Mouse (Mus musculus) cerebellum, adult 8-10 months (tissue): Measurements from ENCODE around the gene Rgs9.
"Not testable (repeated sequence)": the region's sequence is repeated elsewhere in the genome, so short reads cannot be mapped to it uniquely, and the experiment has no call there.

Source experiments
- DNase-seq: peaks from one replicate; pipeline ENCODE4 v3.0.0; 2022

Rgs9 gene

DNA sequence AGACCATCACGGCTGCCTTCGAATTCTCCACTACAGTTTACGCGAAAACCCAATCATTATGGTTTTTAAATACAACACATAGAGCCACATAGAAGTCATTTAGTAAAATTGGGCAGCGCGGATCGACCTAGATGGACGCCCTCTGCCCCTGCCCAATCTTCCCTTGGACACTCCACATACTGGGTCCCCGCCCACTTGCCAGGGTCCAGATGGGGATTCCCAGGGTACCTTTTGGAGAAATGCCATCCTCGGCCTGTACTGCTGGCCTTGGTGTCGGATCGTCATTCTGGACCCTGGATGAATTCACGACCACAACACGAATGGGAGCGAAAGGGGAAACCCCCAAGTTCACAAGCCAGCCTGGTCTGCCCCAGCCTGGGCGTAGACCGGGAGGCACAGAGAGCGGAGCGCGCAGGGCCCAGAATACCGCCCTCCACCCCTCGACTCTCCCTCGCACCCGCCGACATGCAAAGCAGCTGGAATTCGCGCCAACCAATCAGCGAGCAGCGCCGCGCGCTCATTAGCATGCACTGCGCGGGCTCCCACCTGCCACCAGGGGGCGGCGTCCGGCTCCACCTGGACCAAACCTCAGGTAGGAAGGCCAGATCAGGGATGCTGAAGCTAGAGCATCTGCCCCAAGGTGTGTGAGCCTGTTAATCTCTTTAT lies at the start of gene Rgs9:
TSS of gene Rgs9 (minus strand) at position 420 of the 666 bp plus-strand sequence.
- DNase-seq: peak; percentile 95

DNA sequence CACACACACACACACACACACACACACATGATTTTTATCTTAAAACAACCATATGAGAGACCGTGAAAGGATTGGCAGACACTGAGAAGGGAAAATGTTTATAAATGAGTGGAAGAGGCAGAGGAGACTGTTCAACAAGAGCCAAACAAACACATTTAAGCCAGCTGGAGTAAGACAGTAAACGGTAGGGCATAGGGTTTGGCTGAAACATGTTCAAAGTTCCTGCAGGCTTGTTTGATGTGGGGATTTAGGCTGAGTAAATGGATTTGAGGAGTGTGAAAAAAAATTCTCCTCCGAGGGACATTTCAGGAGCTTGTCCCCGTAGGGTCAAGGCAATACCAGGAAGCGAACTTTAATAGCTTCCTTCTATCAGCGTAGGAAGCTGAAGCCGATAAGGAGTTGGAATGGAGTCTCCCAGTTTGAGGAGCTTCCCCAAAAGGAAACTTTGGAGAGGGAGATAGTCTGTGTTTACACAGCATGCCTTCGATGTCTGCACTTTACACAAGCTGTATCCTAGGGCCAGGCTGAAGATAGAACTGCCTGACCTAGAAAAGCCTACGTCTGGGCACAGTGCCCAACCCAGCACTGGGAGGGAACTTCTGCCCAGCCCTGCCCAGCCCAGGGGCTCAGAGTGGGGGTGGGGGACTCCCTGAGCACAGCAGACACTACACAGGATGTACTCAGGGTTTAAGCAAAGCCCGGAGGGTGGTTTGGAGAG lies 49.5 kb upstream of the Rgs9 start:
- peak; percentile 88 for DNase-seq

- DNase-seq: no peak
These were observed 46.2 kb upstream of the Rgs9 start for GRCm38 (mm10) chr11:109343991-109344599.

DNA sequence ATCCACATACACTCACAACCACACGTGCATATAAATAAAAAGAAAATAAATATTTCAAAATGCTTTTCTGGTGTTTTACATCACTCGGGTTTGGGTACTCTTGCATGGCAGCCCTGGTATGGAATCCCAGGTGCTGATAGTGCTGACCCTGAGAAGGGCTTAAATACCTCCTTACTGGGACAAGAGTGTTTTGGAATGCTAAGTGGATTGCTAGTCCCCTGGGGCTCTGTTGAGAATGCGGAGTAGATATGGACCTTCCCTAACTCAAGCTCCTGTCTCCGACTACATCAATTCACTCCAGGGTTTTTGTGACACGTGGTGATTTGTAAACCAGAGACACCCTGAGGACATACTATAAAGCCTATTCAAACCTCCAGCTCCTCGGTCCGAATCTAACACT lies 45.6 kb upstream of the Rgs9 start:
- no peak for DNase-seq

- DNase-seq: not testable (repeated sequence)
These were observed 44.7 kb upstream of the Rgs9 start for GRCm38 (mm10) chr11:109342666-109343065.

- DNase-seq: no peak
These were observed 42.6 kb upstream of the Rgs9 start for GRCm38 (mm10) chr11:109340541-109340940.

DNA sequence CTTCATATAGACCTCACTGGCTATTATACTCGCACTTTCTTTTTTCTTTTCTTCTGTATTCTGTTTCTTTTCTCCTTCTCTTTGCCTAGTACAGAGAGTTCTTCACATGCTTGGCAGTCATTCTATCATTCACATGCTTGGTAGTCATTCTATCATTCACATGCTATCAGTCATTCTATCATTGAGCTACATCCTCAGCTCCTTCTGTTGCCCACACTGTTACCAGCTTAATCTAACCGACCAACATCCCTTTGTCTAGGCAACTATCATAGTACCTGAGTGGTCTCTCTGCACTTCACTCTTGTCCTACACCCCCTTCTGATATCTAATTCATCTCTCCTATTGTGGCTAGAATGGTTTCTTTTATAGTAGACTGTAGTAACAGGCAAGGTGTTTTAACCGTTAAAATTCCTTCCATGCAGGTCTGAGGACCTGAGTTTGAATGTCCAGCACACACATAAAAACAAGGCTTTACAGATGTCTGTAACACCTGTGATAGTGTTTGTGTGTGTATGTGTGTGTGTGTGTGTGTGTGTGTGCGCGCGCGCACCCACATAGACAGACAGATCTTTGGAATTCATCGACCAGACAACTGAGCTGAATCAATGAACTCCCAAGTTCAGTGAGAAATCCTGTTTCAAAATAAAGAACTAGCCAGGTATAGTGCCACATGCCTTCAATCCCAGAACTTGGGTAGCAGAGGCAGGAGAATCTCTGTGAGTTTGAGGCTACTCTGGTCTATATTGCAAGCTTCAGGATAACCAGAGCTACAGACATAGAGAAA lies 41.4 kb upstream of the Rgs9 start:
- no peak for DNase-seq

- DNase-seq: no peak
These were observed 38.0 kb upstream of the Rgs9 start for GRCm38 (mm10) chr11:109335890-109336289.

GRCm38 (mm10) chr11:109334773-109335172 lies 36.8 kb upstream of the Rgs9 start:
- no peak for DNase-seq

- DNase-seq: no peak
These were observed 34.8 kb upstream of the Rgs9 start for GRCm38 (mm10) chr11:109332722-109333121.

DNA sequence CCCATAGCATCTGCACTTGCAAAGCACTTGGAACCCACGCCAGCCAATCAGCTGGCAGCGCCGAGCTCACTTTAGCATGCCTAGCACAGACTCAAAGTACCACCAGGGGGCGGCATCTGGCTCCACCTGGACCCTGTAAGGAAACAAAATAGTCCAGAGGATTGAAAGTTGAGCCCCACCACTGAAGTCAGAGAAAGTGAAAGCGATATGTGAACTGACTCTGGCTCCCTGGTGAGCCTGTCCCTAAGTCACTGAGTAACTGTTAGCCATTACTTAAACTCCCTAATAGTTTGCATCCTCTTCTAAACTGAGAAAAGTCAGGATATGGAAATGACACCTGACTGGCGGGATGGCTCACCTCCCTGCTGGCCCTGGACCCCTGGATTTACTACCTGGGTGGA lies 33.5 kb upstream of the Rgs9 start:
- DNase-seq: peak; percentile 89

GRCm38 (mm10) chr11:109330706-109331393 lies 32.9 kb upstream of the Rgs9 start:
- no peak for DNase-seq

DNA sequence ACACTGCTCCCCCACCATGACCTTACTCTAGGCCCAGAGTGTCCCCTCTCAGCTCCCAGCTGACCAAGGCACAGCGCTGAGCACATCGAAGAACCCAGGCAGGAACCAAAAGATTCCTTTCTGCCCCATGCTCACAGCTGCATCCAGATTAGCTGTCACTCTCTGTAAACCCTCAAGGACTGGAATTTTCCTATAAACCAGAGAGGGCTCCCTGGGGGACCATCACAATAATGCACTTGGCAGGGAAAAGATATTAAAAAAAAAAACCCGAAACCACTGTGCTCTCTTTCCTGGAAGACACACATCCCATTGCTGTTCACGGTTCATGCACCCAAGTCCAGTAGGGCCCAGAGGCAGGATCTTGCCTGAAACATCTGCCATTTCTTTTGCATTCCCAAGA lies 31.4 kb upstream of the Rgs9 start:
- DNase-seq: no peak

- no peak for DNase-seq
These were observed 30.0 kb upstream of the Rgs9 start for GRCm38 (mm10) chr11:109327952-109328351.

GRCm38 (mm10) chr11:109327381-109327780 lies 29.5 kb upstream of the Rgs9 start:
- no peak for DNase-seq

- DNase-seq: no peak
These were observed 28.3 kb upstream of the Rgs9 start for GRCm38 (mm10) chr11:109326270-109326669.

DNA sequence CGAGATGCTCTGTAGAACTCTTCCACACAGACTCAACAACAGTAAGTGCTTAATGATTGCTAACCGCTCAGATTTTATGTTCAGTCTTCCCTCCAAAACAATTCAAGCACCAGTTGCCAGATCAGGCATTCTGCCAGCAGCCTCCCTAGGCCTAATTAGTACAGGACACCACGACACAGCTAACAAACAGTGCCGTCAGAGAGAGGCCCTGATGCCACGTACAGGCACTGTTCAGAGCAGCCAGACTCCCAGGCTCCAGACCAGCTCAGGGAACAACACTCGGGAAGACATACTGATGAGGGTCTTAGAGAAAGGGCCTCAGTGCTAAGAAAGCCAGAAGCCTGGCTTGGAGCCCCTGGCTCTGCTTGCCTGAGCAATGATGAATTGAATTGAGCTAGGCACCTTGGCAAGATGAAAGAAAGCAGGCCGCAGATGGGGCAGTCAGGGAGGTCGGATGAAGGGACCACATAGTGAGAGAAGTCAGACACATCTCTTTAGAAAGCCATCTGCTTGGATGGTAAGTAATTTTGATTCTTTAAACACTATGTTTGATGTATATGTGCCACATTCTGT lies 22.5 kb upstream of the Rgs9 start:
- peak; percentile 80 for DNase-seq

DNA sequence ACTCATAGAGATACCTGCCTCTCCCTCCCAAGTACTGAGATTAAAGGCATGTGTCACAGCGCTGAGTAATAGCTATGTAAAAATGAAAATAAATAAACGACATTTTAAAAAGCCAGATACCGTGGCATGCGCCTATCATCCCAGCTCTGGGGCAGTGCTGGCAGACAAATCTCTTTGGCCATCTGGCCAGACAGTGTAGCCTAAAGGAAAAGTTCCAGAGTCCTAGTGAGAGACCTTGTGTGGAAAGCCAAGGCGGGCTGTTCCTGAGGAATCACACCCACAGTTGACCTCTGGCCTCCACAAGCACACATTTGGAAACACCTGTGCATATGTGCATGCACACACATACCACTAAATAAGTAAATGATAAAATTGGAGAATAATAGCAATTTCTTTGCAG lies 22.0 kb upstream of the Rgs9 start:
- peak; percentile 67 for DNase-seq

GRCm38 (mm10) chr11:109319471-109319870 lies 21.5 kb upstream of the Rgs9 start:
- DNase-seq: no peak

DNA sequence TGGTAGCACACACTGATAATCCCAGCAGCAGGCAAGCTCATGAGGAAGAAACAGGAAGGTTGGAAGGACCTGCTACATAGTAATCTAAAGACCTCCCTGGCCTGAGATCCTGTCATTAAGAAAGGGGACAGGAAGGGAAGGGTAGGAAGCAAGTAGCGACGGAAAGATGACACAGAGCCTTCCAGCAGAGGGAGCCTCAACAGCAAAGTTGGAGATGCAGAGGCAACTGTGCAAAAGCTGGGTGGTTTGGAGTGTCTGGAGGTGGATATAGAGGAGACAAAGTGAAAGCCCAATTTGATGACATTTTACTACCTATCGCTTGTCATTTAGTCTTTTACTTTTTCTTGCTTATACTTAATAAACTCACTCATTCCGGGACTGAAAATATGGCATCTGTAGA lies 19.0 kb upstream of the Rgs9 start:
- DNase-seq: no peak

DNA sequence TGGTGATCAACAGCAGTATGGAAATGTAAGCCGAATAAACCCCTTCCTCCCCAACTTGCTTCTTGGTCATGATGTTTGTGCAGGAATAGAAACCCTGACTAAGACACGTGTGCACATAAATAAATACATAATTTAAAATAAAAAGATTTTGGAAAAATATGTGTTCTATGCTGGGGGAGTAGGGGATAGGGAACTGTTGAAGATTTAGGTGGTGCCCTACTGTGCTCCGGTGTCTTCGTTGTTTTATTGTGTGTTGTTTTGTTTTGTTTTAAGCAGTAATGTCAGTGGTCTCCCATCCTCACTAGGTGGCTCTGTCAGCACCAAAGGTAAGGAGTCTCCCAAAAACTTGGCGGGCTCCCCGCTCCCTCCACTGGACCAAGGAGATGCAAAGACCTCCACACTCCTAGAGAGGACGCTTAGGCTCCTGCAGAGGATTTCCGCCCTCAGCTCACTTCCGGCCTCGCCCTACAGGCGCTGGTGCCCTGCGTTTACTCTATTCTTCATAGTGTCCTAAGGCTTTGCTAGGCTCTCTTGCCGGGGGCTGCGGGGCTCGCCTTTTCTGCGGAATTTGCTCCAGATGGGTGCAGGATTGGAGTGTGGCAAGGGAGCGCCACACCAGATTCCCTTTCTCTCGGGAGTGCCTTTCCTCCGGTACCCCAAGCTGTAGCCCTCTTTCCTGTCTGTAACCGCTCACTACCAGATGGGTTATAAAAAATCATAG lies 14.1 kb upstream of the Rgs9 start:
- peak; percentile 78 for DNase-seq

- DNase-seq: no peak
These were observed 7.8 kb upstream of the Rgs9 start for GRCm38 (mm10) chr11:109305680-109306079.
